Mouse (Mus musculus): ENCODE results near the gene Akip1. TPM values are rescaled to one million over a fixed set of nuclear protein-coding genes. Genes with fewer than 3 reads are reported as not detected.

Akip1 gene
- total and polyA plus RNA-seq, 3 experiments = 35.0 to 46.2 (median 42.5) TPM

- no peak for DNase-seq (ENCODE audit: extremely low read depth)
- dilution Hi-C loops (cut with MboI; ENCODE audit: extremely low pct_ligation_motif_present, extremely low pct_unique_long_range_greater_than_20kb, low sequenced_read_pairs) = no loop called here
- Histone ChIP-seq H3K36me3 (replicated peaks in 1 of 2; ENCODE audit: control insufficient read depth in 1 of 2, insufficient read depth in 1 of 2, low read length in 1 of 2) (no peaks in the 10 kb centered on the region), H3K27me3 (replicated peaks) (no peaks in the 10 kb centered on the region), H3K4me3 (replicated peaks in 1 of 3; ENCODE audit: low read depth in 2 of 3, low read length in 2 of 3, poor library complexity in 1 of 3) (no peak overlapping the region), H3K9ac (ENCODE audit: insufficient read depth, low read depth) (no peak overlapping the region), H3K4me2 (ENCODE audit: insufficient read depth, low read depth, poor library complexity, severe bottlenecking) (no peak overlapping the region), H3K27ac (ENCODE audit: insufficient read depth, low read depth) (no peak overlapping the region), H3K79me2 (replicated peaks; ENCODE audit: control insufficient read depth, extremely low read depth, insufficient read depth, poor library complexity, severe bottlenecking) (no peaks in the 10 kb centered on the region), H3K4me1 (ENCODE audit: control insufficient read depth in 1 of 2, insufficient read depth in 2 of 2) (0 out of 4 replicates have a peak, but pooled peaks cover 2 to 3% of the 10 kb centered on the region in 2 experiments), H3K9me3 (replicated peaks; ENCODE audit: low read length) (no peaks in the 10 kb centered on the region)
- peak; percentile 53 for TF ChIP-seq BHLHE40 (IDR thresholded peaks at IDR 0.05; ENCODE audit: low read depth, low read length)
- TF ChIP-seq ZNF384 (IDR thresholded peaks at IDR 0.05; ENCODE audit: low read depth, low read length) = no peak
- in situ Hi-C loops (cut with MboI; ENCODE audit: low pct_ligation_motif_present, low pct_unique_long_range_greater_than_20kb, low sequenced_read_pairs) = no loop called here
These were observed 48.6 kb upstream of the Akip1 start for GRCm38 (mm10) chr7:109654871-109655270.

- dilution Hi-C loops (cut with MboI; ENCODE audit: extremely low pct_ligation_motif_present, extremely low pct_unique_long_range_greater_than_20kb, low sequenced_read_pairs) (no loop called here), in situ Hi-C loops (cut with MboI; ENCODE audit: low pct_ligation_motif_present, low pct_unique_long_range_greater_than_20kb, low sequenced_read_pairs) (no loop called here)
- Histone ChIP-seq H3K4me2 (ENCODE audit: insufficient read depth, low read depth, poor library complexity, severe bottlenecking) (no peak overlapping the region), H3K36me3 (replicated peaks in 1 of 2; ENCODE audit: control insufficient read depth in 1 of 2, insufficient read depth in 1 of 2, low read length in 1 of 2) (no peaks in the 10 kb centered on the region), H3K79me2 (replicated peaks; ENCODE audit: control insufficient read depth, extremely low read depth, insufficient read depth, poor library complexity, severe bottlenecking) (no peaks in the 10 kb centered on the region), H3K9me3 (replicated peaks; ENCODE audit: low read length) (no peaks in the 10 kb centered on the region), H3K9ac (ENCODE audit: insufficient read depth, low read depth) (no peak overlapping the region), H3K4me3 (replicated peaks in 1 of 3; ENCODE audit: low read depth in 2 of 3, low read length in 2 of 3, poor library complexity in 1 of 3) (no peak overlapping the region), H3K27me3 (replicated peaks) (no peaks in the 10 kb centered on the region), H3K4me1 (ENCODE audit: control insufficient read depth in 1 of 2, insufficient read depth in 2 of 2) (0 out of 4 replicates have a peak, but pooled peaks cover 2 to 3% of the 10 kb centered on the region in 2 experiments), H3K27ac (ENCODE audit: insufficient read depth, low read depth) (no peak overlapping the region)
- TF ChIP-seq RAD21 (IDR thresholded peaks at IDR 0.05; ENCODE audit: low read depth, low read length) = no peak
- TF ChIP-seq GABPA (IDR thresholded peaks at IDR 0.05; ENCODE audit: insufficient replicate concordance, low read depth, low read length) = no peak
- TF ChIP-seq NELFE (IDR thresholded peaks at IDR 0.05; ENCODE audit: low read depth, low read length) = no peak
- TF ChIP-seq RCOR1 (conservative IDR thresholded peaks at IDR 0.05; ENCODE audit: low read depth, low read length) = no peak
- no peak for TF ChIP-seq E2F4 (IDR thresholded peaks at IDR 0.05; ENCODE audit: insufficient replicate concordance, low read depth, low read length)
- TF ChIP-seq KAT2A (IDR thresholded peaks at IDR 0.05; ENCODE audit: insufficient replicate concordance, low read length) = no peak
- no peak for TF ChIP-seq IRF4 (IDR thresholded peaks at IDR 0.05; ENCODE audit: low read depth, low read length)
- no peak for TF ChIP-seq MXI1 (IDR thresholded peaks at IDR 0.05; ENCODE audit: low read depth, low read length)
- TF ChIP-seq CTCF (conservative IDR thresholded peaks at IDR 0.05 in 1 of 2, IDR thresholded peaks at IDR 0.05 in 1 of 2; ENCODE audit: low read depth in 2 of 2, low read length in 2 of 2) = no peak
- no peak for TF ChIP-seq SMC3 (IDR thresholded peaks at IDR 0.05; ENCODE audit: low read depth, low read length)
- no peak for TF ChIP-seq JUND (conservative IDR thresholded peaks at IDR 0.05; ENCODE audit: low read depth, low read length)
- no peak for TF ChIP-seq MYC (IDR thresholded peaks at IDR 0.05; ENCODE audit: low read depth, low read length)
- TF ChIP-seq MAFK (IDR thresholded peaks at IDR 0.05; ENCODE audit: insufficient replicate concordance, low read length) = no peak
- no peak for TF ChIP-seq ZMIZ1 (IDR thresholded peaks at IDR 0.05; ENCODE audit: low read depth, low read length)
- no peak for TF ChIP-seq MEF2A (IDR thresholded peaks at IDR 0.05; ENCODE audit: borderline replicate concordance, low read depth, low read length)
- no peak for TF ChIP-seq CHD2 (IDR thresholded peaks at IDR 0.05; ENCODE audit: low read length)
- TF ChIP-seq MAZ (IDR thresholded peaks at IDR 0.05; ENCODE audit: low read depth, low read length) = no peak
- DNase-seq (ENCODE audit: extremely low read depth) = no peak
These were observed 45.6 kb upstream of the Akip1 start for GRCm38 (mm10) chr7:109657884-109658283.
